Mouse (Mus musculus) urinary bladder, postnatal 25 days (tissue): ENCODE results near the gene Cdkl1.

Experiments
- DNase-seq: peaks from one replicate; pipeline ENCODE4 v3.0.0; 2022; ENCODE audit warnings: low spot score

Gene Cdkl1

DNA sequence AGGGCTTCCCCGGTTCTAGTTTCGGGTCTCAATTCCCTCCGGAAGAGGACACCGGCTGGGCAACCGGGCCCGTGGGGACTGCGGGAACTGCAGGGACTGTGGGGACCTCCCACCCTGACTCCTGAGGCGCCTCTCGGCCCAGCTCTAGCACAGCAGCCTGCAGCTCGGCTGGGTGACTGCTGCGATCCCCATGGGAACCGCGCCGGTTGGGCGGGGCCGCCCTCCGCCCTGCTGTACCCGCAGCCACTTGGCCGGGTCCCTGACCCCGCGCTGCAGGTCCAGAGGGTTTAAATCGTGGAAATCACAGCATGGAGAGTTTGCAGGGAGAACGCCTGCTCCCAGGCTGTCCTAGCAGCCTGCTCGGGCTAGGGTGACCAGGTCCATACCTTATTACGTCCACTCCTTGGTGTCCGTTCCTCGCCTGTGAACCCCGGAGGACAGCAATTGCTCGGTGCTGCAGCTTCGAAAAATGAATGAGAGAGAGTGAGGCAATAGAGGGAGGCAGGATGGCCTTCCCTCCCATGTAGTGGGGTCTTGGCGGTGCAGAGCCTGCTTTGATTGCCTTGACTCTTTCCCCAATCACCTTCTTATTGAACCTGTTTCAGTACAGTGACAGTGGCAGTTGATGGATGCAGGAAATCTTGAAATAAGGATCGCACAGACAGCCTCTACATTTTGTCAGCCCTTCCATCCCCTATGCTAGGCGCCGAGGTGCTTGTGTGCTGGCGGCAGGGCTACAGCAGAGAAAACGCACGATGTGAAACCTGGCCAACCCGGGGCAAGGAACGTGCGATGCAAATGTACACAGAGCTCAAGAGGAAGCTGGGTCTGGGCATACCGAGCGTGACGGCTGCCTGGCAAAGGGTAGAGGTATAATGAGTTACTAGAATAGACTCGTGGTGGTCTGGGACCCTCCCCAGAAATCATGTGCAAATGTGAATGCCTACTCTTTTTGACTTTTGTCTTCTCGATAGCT is at the start of gene Cdkl1:
TSS of gene Cdkl1 (minus strand) at position 738 of the 976 bp plus-strand sequence.
- DNase-seq = peak; percentile 33

- DNase-seq = no peak
Measured at GRCm38 (mm10) chr12:69838376-69838775, 47.3 kb upstream of the Cdkl1 start.

DNA sequence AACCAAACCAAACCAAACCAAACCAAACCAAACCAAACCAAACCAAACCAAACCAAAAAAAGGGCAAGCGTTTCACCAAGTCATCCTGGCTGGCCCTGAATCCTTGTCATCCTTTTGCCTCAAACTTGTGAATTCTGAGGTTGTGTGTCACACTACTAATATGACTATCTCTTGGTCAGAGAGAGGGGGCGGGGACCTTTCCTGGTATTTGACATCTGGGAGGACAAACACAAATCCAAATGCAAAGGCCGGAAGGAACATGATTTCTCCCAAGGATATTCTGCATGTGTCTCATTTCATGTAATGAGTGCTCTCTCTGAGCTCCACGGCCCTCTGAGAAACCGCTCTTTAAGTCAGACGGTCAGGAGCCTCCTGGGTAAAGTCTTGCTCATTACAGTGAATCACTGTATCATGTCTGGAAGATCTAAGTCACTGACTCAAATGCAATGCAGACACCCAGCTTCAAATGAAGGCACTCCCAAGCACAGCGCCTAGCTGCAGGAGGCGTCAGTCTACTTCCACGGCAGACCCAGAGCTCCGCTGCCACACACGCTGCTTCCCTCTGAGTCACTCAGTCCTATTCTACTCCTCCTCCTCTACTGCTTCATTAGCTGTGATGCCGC is 43.0 kb upstream of the Cdkl1 start:
- DNase-seq = no peak

DNA sequence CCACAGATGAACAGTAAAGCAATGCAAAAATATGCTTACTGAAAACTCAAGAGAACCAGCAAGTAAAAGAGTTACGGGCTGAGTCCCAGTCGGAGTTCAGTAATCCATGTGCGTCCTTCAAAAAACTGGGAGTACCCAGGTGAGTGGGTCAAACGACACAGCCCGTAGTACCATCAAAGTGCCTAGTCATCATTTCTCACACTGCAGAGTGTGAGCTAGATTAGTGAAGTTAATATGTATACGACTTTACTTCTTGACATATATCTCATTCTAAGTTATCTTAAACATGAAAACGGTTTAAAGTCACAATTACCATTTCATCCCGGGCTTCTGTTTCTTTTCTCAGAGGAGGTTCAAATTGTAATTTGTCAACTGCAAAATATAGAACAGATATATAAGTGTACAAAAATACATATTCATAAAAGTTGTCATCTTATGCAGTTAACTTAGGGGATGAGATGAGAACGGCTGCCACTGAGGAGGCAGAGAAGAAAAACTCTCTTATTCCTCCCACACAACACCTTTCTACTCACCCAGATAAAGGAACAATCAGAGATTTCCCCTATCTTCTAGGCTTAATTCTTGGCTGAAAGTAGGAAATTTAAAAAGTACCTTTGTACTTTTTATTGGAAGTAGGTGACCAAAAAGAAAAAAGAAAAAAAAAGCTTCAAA is 40.3 kb upstream of the Cdkl1 start:
- no peak for DNase-seq

- DNase-seq = no peak
Measured at GRCm38 (mm10) chr12:69828214-69828613, 37.1 kb upstream of the Cdkl1 start.

DNA sequence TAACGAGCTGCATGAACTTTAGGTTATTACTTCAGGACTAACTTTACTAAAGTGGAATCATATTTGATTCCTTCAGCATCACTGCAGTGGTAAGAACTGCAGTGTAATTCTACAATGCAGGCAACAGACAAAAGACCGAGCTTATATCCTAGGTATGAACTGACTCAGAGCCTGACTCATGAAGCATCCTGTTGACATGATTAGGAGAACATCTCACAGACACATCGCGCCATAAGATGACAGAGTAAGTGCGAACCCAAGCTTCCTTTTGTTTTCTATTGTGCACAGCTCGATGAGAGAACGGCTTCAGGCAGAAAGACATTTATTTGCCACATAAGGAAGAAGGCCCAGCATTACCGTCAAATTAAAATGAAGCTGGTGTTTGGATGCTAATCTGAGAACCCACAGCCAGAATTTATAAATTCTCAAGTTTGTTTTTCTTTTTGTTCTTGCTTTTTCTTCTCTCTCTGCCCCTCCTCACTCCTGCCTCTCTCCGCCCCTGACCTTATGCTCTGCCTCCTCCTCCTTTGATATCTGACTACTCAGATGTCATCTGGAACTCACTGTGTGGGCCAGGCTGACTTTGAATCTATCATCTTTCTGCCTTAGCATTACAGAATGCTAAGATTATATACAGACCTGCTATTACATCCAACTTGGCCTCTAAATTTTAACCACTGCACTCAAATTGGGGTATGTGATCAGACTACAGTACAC is 34.0 kb upstream of the Cdkl1 start:
- no peak for DNase-seq

DNA sequence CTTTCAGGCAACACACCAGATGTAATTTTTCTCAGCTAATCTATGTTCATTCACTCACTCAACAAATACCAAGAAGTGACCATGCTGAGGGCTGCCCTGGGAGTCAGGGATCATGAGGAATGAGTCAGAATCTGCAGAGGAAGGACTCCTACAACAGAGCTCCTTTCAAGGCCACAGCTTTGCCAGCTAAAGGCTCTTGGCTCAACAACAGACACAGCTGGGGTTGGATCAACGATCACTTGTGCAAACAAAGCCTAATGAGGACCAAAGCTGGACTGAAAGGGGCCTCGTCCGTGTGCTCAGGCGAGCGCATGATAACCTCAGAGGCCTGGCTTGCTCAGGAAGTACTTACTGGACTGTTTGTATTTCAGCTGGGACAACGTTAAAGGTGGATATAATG is 23.2 kb upstream of the Cdkl1 start:
- no peak for DNase-seq

DNA sequence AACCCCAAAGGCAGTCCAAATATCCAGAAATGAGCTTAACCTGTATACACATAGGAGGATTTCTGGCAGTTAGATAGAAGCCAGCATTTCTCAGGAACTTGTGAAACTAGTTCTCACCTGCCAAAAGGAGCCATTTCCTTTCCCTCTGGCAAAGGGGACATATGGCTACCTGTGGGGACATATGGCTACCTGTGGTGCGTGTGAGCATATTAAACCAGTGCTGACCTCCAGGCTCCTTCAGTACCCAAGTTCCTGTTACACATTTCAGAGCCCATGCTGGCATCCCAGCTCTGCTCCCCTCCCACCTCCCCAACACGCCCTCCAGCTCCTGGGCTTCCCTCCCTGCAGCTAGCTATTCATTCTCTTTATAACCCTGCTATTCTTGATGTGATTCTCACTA is 22.5 kb upstream of the Cdkl1 start:
- no peak for DNase-seq

DNA sequence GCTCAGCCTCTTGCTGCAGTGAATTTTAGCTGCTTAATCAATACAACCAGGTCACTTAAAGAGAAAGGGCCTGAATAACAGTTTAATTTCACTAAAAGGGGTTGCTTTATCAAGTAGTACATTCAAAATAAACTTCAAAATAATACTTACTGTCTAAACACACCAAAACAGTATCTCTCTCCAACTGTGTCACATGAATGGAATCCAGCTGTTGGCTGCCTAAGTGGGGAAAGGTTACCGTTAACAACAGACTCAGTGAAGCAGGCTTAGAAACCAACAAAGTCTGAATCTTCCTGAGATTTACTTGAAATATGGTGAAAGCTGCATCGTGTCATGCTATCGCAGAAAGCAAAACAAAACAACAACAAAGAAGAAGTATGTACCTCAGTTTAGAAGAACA is 21.9 kb upstream of the Cdkl1 start:
- no peak for DNase-seq

GRCm38 (mm10) chr12:69811976-69812375 is 20.9 kb upstream of the Cdkl1 start:
- DNase-seq = no peak

DNA sequence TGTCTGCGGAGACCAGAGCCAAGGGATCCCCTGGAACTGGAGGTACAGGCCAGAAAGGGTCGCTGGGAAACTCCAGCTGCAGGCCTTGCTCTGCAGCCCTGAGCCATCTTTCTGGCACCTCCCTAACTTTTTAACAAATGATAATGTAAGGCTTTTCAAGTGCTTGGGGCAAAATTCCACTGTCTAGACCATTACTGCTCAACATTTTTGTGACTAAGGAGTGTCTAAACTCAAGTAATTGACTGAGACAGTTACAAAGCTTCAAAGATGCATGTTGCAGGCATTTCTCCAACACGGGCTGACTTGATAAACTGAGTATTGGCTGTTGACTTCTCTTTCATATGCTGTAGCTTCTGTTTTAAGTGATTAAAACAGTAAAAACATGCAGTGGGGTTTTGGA is 18.4 kb upstream of the Cdkl1 start:
- DNase-seq = no peak

- DNase-seq = no peak
Measured at GRCm38 (mm10) chr12:69807399-69807985, 16.4 kb upstream of the Cdkl1 start.

DNA sequence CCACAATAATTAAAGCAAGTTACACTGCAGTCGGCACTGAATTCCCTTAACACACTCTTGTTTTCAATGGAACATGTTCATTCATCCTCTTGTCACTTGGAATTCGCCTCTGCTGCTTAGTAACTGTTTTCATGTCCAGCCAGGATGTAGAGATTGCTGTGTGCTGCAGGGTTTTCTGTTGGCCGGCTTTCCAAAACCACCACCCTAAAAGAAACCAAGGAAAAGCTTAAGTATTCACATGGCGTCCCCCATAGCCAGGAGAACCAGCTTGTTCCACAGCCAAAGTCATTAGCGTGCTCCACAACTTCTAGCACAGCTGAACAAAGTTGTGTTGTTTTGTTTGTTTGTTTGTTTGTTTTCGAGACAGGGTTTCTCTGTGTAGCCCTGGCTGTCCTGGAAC is 14.1 kb upstream of the Cdkl1 start:
- DNase-seq = no peak

DNA sequence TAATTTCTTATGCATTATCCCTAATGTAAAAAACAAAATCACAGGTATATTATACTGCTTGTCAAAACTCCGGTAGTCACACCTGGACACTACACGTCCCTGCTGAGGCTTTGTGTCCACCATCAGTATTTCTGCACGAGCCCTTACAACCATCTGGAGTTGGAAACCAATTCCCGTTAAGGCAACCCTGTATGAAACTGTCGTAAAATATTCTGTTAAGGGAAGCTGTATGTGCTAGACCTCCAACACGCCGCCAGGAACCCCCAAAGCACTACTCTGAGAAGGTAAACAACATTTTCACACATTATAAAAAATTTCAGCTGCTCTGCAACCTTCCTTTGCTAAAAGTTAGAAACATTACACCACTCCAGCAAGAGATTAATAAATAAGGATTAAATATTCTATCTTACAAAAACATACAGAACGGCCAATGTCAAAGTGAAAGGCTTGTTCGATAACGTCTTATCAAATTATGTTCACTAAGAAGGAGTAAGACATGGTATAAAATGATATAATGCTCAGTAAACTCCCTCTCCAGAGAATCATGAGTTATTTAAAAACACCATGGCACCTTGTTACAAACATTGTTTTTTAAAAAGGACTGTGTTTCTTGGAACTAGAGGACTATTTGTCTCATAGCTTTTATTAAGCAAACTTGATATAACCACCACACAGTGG is 13.5 kb upstream of the Cdkl1 start:
- DNase-seq = no peak

DNA sequence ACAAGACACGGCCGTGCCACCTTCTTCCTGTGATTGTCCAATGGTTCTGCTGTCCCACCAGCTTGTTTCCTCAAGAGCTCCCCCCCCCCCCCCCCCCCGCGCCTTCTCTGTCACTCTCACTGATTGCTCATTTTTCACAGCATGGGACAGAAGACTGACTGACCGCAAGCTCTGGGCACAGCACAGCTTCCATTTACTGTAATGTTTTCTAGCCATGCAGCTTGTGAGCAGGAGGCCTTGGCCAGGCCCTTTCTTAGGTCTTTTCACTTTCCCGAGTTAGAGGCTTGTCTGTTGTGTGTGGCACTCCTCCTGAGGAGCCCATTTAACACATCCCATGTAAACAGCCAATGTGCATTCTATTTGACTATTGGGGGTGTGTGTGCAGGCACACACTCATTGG is 12.1 kb upstream of the Cdkl1 start:
- no peak for DNase-seq

- no peak for DNase-seq
Measured at GRCm38 (mm10) chr12:69800586-69800985, 9.5 kb upstream of the Cdkl1 start.

DNA sequence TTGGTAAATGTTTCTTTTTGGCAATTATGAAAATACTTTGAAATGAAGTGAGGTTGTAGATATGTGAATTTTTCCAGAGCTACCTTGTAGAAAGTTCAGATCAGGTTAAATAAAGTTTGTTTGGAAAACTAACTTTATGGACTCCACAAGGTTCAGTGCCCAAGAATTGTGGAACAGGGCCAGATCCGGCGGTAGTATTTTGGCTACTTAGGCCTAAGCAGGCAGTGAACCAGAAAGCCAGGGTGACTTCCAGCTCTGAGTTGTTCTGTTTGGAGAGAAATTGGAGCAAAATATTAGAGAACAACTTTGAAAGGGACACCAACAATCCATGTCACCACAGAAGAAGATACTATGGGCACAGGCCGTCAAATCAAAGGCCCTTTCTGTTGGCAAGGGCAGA is 5.2 kb upstream of the Cdkl1 start:
- DNase-seq = no peak

DNA sequence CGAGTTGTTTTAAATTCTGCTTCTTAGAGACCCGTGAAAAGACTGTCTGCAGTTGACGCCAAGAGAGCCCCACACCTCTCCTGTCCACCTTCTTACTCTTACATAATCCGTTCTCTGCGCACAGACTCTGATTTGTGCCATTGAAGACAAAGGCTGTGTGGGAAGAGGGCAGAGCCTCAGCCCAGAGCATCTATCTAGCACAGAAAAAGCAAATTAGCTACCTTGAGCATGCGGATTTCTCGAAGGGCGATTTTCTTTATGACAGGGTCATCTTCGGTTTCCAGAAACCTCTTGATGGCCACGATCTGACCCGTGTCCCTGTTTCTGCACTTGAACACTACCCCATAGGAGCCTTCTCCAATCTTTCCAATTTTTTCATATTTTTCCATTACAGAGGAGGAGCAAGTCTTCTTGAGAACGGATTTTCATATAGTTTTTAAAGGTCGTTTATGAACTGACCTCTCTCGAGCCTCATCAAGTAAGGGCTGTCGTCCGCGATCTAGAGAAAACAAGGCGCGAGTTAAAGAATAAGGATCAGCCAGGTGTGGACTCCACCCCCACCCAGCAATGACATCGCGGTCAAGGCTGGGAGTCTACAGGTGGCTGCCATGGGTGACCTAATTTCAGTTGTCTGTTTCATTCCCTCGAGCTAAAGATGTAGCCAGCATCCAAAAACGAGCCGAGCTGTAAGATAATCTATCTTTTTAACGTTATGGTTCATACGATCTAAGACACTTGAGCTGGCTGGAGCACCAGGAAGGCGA is 1.1 kb downstream of the Cdkl1 start:
- no peak for DNase-seq

GRCm38 (mm10) chr12:69788380-69788779 is 2.7 kb downstream of the Cdkl1 start:
- DNase-seq = no peak

DNA sequence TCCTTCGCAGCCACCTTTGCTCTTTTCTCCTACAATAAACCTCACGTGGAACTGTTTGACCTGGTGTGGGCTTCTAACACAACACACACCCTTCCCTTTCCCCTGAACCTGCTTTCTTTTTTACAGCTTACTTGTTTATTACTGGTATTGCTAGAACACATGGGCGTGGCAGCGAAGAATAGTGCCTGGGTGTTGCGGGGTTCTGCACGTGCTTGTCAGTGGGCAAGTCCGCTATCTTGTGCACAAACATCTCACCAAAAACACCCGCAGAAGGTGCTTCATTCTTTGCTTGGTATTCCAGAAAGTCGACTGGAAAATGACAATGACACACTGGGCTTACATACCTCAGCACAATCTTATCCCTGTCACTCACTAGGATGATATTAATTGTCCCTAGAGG is 5.6 kb downstream of the Cdkl1 start:
- DNase-seq = no peak
